Mouse (Mus musculus): ENCODE data around the gene Pigs. TPM values are rescaled to one million over a fixed set of nuclear protein-coding genes. Genes with fewer than 3 reads are reported as not detected.

Pigs gene
- total RNA-seq, 2 experiments from 2014 or later: 58.2 to 58.3 TPM

GRCm38 (mm10) chr11:78360789-78361131, 32.5 kb downstream of the Pigs start:
- DNase-seq (ENCODE audit: low spot score in 2 of 2): no peak

- DNase-seq (ENCODE audit: low spot score in 2 of 2): no peak
These were observed 35.2 kb downstream of the Pigs start for GRCm38 (mm10) chr11:78363309-78364007.

GRCm38 (mm10) chr11:78364103-78364502, 35.9 kb downstream of the Pigs start:
- DNase-seq (ENCODE audit: low spot score in 2 of 2): no peak

- DNase-seq (ENCODE audit: low spot score in 2 of 2): no peak
These were observed 39.4 kb downstream of the Pigs start for GRCm38 (mm10) chr11:78367456-78368225.

GRCm38 (mm10) chr11:78370389-78370788, 42.2 kb downstream of the Pigs start:
- no peak for DNase-seq (ENCODE audit: low spot score in 2 of 2)

- DNase-seq (ENCODE audit: low spot score in 2 of 2): no peak
These were observed 43.5 kb downstream of the Pigs start for GRCm38 (mm10) chr11:78371711-78372110.

- DNase-seq (ENCODE audit: low spot score in 2 of 2): no peak
These were observed 44.0 kb downstream of the Pigs start for GRCm38 (mm10) chr11:78372166-78372565.

- peak in 1 of 2 experiments; percentile 43 for DNase-seq (ENCODE audit: low spot score in 2 of 2)
These were observed 44.4 kb downstream of the Pigs start for GRCm38 (mm10) chr11:78372610-78373009.

GRCm38 (mm10) chr11:78374147-78374546, 45.9 kb downstream of the Pigs start:
- no peak for DNase-seq (ENCODE audit: low spot score in 2 of 2)

- no peak for DNase-seq (ENCODE audit: low spot score in 2 of 2)
These were observed 49.4 kb downstream of the Pigs start for GRCm38 (mm10) chr11:78377549-78378159.

- no peak for DNase-seq (ENCODE audit: low spot score in 2 of 2)
These were observed 52.1 kb downstream of the Pigs start for GRCm38 (mm10) chr11:78380351-78380750.

GRCm38 (mm10) chr11:78380996-78381395, 52.8 kb downstream of the Pigs start:
- no peak for DNase-seq (ENCODE audit: low spot score in 2 of 2)

- DNase-seq (ENCODE audit: low spot score in 2 of 2): no peak
These were observed 54.1 kb downstream of the Pigs start for GRCm38 (mm10) chr11:78382286-78382685.

GRCm38 (mm10) chr11:78382701-78383100, 54.5 kb downstream of the Pigs start:
- DNase-seq (ENCODE audit: low spot score in 2 of 2): no peak

GRCm38 (mm10) chr11:78385776-78386175, 57.6 kb downstream of the Pigs start:
- no peak for DNase-seq (ENCODE audit: low spot score in 2 of 2)

- DNase-seq (ENCODE audit: low spot score in 2 of 2): no peak
These were observed 58.4 kb downstream of the Pigs start, which contains the start of gene Foxn1 for GRCm38 (mm10) chr11:78386508-78387043. Gene Foxn1, minus strand, starts transcription at chr11:78386558.

Other genes starting within 250 kb of the Pigs start
- 10 to 100 TPM; 32.1 to 32.9 TPM for gene Eral1, start 248.0 kb upstream of the Pigs start, total RNA-seq (2021)
- gene Fam222b, start 233.8 kb upstream of the Pigs start, total RNA-seq (2021): 10 to 100 TPM; 20.3 to 22.1 TPM
- gene Traf4, start 162.8 kb upstream of the Pigs start, total RNA-seq (2021): 10 to 100 TPM; 42.7 to 46.5 TPM
- 10 to 100 TPM; 16.3 to 16.5 TPM for gene Nek8, start 151.7 kb upstream of the Pigs start, total RNA-seq (2021)
- 10 to 100 TPM; 45.2 to 46.9 TPM for gene Tlcd1, start 151.7 kb upstream of the Pigs start, total RNA-seq (2021)
- 1,000 to 10,000 TPM; 2,039 to 2,132 TPM for gene Rpl23a, start 144.8 kb upstream of the Pigs start, total RNA-seq (2021)
- 100 to 1,000 TPM; 120 to 124 TPM for gene Rab34, start 140.0 kb upstream of the Pigs start, total RNA-seq (2021)
- 1 to 10 TPM; 7.9 to 8.8 TPM for gene Proca1, start 135.0 kb upstream of the Pigs start, total RNA-seq (2021)
- 10 to 100 TPM; 79.3 to 87.3 TPM for gene Sdf2, start 82.7 kb upstream of the Pigs start, total RNA-seq (2021)
- gene Supt6, start 82.4 kb upstream of the Pigs start, total RNA-seq (2021): 10 to 100 TPM; 63.3 to 69.2 TPM
- 100 to 1,000 TPM; 137 to 138 TPM for gene 2610507B11Rik, start 66.7 kb upstream of the Pigs start, total RNA-seq (2021)
- gene BC030499, start 37.6 kb upstream of the Pigs start, total RNA-seq (2021): 1 to 10 TPM in 1 of 2 experiments, under 1 TPM in 1; 0.73 to 1.5 TPM
- gene Spag5, start 26.9 kb upstream of the Pigs start, total RNA-seq (2021): 10 to 100 TPM; 28.8 to 31.5 TPM
- gene Aldoc, start 5.4 kb upstream of the Pigs start, total RNA-seq (2021): 10 to 100 TPM; 15.3 to 16.2 TPM
- 10 to 100 TPM; 55.7 to 67.1 TPM for gene Unc119, start 15.1 kb downstream of the Pigs start, total RNA-seq (2021)
- gene Foxn1, start 58.1 kb downstream of the Pigs start, total RNA-seq (2021): under 1 TPM; 0.08 to 0.17 TPM
- gene Slc13a2, start 93.8 kb downstream of the Pigs start, total RNA-seq (2021): 1 to 10 TPM in 1 of 2 experiments, under 1 TPM in 1; 0.11 to 1.8 TPM
- 10 to 100 TPM; 15.4 to 16.7 TPM for gene Slc46a1, start 137.3 kb downstream of the Pigs start, total RNA-seq (2021)
- 10 to 100 TPM in 1 of 2 experiments, 1 to 10 TPM in 1; 7.7 to 10.2 TPM for gene Sarm1, start 169.3 kb downstream of the Pigs start, total RNA-seq (2021)
- 100 to 1,000 TPM in 1 of 2 experiments, 10 to 100 TPM in 1; 10.1 to 212 TPM for gene Vtn, start 170.7 kb downstream of the Pigs start, total RNA-seq (2021)
- gene Sebox, start 175.0 kb downstream of the Pigs start, total RNA-seq (2021): not detected
- 10 to 100 TPM; 30.1 to 31.1 TPM for gene Tmem199, start 183.8 kb downstream of the Pigs start, total RNA-seq (2021)
- gene Poldip2, start 183.8 kb downstream of the Pigs start, total RNA-seq (2021): 100 to 1,000 TPM; 153 to 166 TPM
- gene Tnfaip1, start 207.9 kb downstream of the Pigs start, total RNA-seq (2021): 10 to 100 TPM; 56.6 to 57.2 TPM
- 10 to 100 TPM; 80.5 to 84.7 TPM for gene Ift20, start 207.9 kb downstream of the Pigs start, total RNA-seq (2021)
- gene Tmem97, start 222.4 kb downstream of the Pigs start, total RNA-seq (2021): 10 to 100 TPM; 47.1 to 60.4 TPM